Mouse (Mus musculus) forebrain, embryonic 10.5 days (tissue): ENCODE data around the gene Ppp2r2c. TPM values are rescaled to one million over a fixed set of nuclear protein-coding genes. Genes with fewer than 3 reads are reported as not detected.

ENCODE experiments used
- DNase-seq: peaks from one replicate; pipeline ENCODE4 v3.0.0-alpha.2; 2017; ENCODE audit warnings: low spot score; ENCODE audit errors: extremely low spot score
- H3K27ac ChIP-seq: fragments of 300-500 bp; sonication (generic); 2 replicates; pipeline ENCODE4 v1.5.1; 2016; ENCODE audit warnings: mild to moderate bottlenecking
- H3K27me3 ChIP-seq: fragments of 300-500 bp; sonication (generic); 2 replicates; pipeline ENCODE4 v1.6.1; 2016; ENCODE audit warnings: mild to moderate bottlenecking; ENCODE audit not compliant: poor library complexity, severe bottlenecking
- H3K36me3 ChIP-seq: fragments of 300-500 bp; sonication (generic); replicated peaks from 2 replicates; pipeline ENCODE4 v1.6.1; 2016; ENCODE audit warnings: mild to moderate bottlenecking, moderate library complexity
- H3K4me1 ChIP-seq: fragments of 300-500 bp; sonication (generic); 2 replicates; pipeline ENCODE4 v1.6.1; 2016
- H3K4me3 ChIP-seq: fragments of 300-500 bp; sonication (generic); 2 replicates; pipeline ENCODE4 v1.5.1; 2016; ENCODE audit warnings: mild to moderate bottlenecking, moderate library complexity
- H3K9me3 ChIP-seq: fragments of 300-500 bp; sonication (generic); 2 replicates; pipeline ENCODE4 v1.6.1; 2016; ENCODE audit warnings: mild to moderate bottlenecking, moderate library complexity
- WGBS: fragments of 180-500 bp; shearing (Covaris S2); methylation state at CpG from one replicate; pipeline ENCODE4 v1.1.7; 2016; 5-methylcytosine and 5-hydroxymethylcytosine counted together
- polyA plus RNA-seq: library from polyadenylated mRNA; unstranded; fragments of >200 nt; fragmentation: Nextera tagmentation; extraction: Ambion mirVana; gene quantifications from 2 replicates; pipeline ENCODE4 v1.2.1, GENCODE M21; 2016

Gene Ppp2r2c
- polyA plus RNA-seq, 1 experiment from 2014 or later: 0.78 TPM

GRCm38 (mm10) chr5:36988124-36988780 lies 119.9 kb downstream of the Ppp2r2c start:
- Histone ChIP-seq H3K27ac (peak overlapping the region; percentile 88), H3K4me3 (peak overlapping the region; percentile 83), H3K9me3 (no peaks in the 10 kb centered on the region), H3K27me3 (peaks cover 15% of the 10 kb centered on the region), H3K4me1 (peaks cover 28% of the 10 kb centered on the region), H3K36me3 (no peaks in the 10 kb centered on the region)
- 11% methylated on average over 24 of the region's 24 CpGs for WGBS
- DNase-seq: no peak

- peak within 1 kb of the TSS; percentile 83 for H3K4me3 ChIP-seq
- WGBS: under 1% methylated on average over 60 of the region's 60 CpGs
- peak within 1 kb of the TSS; percentile 88 for H3K27ac ChIP-seq
- DNase-seq: peak; percentile 96
- H3K36me3 ChIP-seq: no peaks in the 10 kb centered on the region
- peaks cover 28% of the 10 kb centered on the region for H3K4me1 ChIP-seq
- peaks cover 15% of the 10 kb centered on the region for H3K27me3 ChIP-seq
- H3K9me3 ChIP-seq: no peaks in the 10 kb centered on the region
These were observed 120.7 kb downstream of the Ppp2r2c start, which contains the start of gene Wfs1 for GRCm38 (mm10) chr5:36988781-36989624. TSS of gene Wfs1 (minus strand) at chr5:36989205.

- H3K4me3 ChIP-seq: peak overlapping the region; percentile 83
- H3K4me1 ChIP-seq: peaks cover 28% of the 10 kb centered on the region
- DNase-seq: no peak
- no peak overlapping the region for H3K27ac ChIP-seq
- peaks cover 15% of the 10 kb centered on the region for H3K27me3 ChIP-seq
- WGBS: 7% methylated on average over 3 of the region's 3 CpGs
- no peaks in the 10 kb centered on the region for H3K36me3 ChIP-seq
- no peaks in the 10 kb centered on the region for H3K9me3 ChIP-seq
These were observed 121.3 kb downstream of the Ppp2r2c start for GRCm38 (mm10) chr5:36989625-36989977.

GRCm38 (mm10) chr5:36990196-36990595 lies 121.9 kb downstream of the Ppp2r2c start:
- WGBS: 61% methylated on average over 3 of the region's 3 CpGs
- peaks cover 28% of the 10 kb centered on the region for H3K4me1 ChIP-seq
- no peak overlapping the region for H3K27ac ChIP-seq
- peaks cover 15% of the 10 kb centered on the region for H3K27me3 ChIP-seq
- H3K4me3 ChIP-seq: no peak overlapping the region
- no peaks in the 10 kb centered on the region for H3K9me3 ChIP-seq
- no peaks in the 10 kb centered on the region for H3K36me3 ChIP-seq
- DNase-seq: no peak

- no peak for DNase-seq
- no peaks in the 10 kb centered on the region for H3K36me3 ChIP-seq
- no peak overlapping the region for H3K4me3 ChIP-seq
- peaks cover 28% of the 10 kb centered on the region for H3K4me1 ChIP-seq
- WGBS: 86% methylated on average over 3 of the region's 3 CpGs
- no peaks in the 10 kb centered on the region for H3K9me3 ChIP-seq
- peaks cover 15% of the 10 kb centered on the region for H3K27me3 ChIP-seq
- no peak overlapping the region for H3K27ac ChIP-seq
These were observed 122.5 kb downstream of the Ppp2r2c start for GRCm38 (mm10) chr5:36990631-36991350.

- no peak overlapping the region for H3K27ac ChIP-seq
- no peaks in the 10 kb centered on the region for H3K36me3 ChIP-seq
- peaks cover 6% of the 10 kb centered on the region for H3K4me1 ChIP-seq
- DNase-seq: no peak
- peaks cover 5% of the 10 kb centered on the region for H3K9me3 ChIP-seq
- H3K27me3 ChIP-seq: 0 out of 2 replicates have a peak, but pooled peaks cover under 1% of the 10 kb centered on the region
- H3K4me3 ChIP-seq: no peak overlapping the region
- WGBS: 93% methylated on average over 14 of the region's 14 CpGs
These were observed 128.1 kb downstream of the Ppp2r2c start for GRCm38 (mm10) chr5:36996410-36996809.

- Histone ChIP-seq H3K9me3 (peaks cover 5% of the 10 kb centered on the region), H3K27me3 (no peaks in the 10 kb centered on the region), H3K27ac (no peak overlapping the region), H3K36me3 (no peaks in the 10 kb centered on the region), H3K4me1 (peaks cover 6% of the 10 kb centered on the region), H3K4me3 (no peak overlapping the region)
- WGBS: 54% methylated on average over 5 of the region's 5 CpGs
- DNase-seq: no peak
These were observed 129.7 kb downstream of the Ppp2r2c start for GRCm38 (mm10) chr5:36997996-36998395.

GRCm38 (mm10) chr5:37001002-37001401 lies 132.7 kb downstream of the Ppp2r2c start:
- Histone ChIP-seq H3K4me1 (peaks cover 6% of the 10 kb centered on the region), H3K9me3 (peaks cover 5% of the 10 kb centered on the region), H3K27me3 (no peaks in the 10 kb centered on the region), H3K36me3 (no peaks in the 10 kb centered on the region), H3K27ac (no peak overlapping the region), H3K4me3 (no peak overlapping the region)
- 90% methylated on average over 9 of the region's 9 CpGs for WGBS
- no peak for DNase-seq

GRCm38 (mm10) chr5:37002001-37002400 lies 133.7 kb downstream of the Ppp2r2c start:
- H3K9me3 ChIP-seq: peaks cover 5% of the 10 kb centered on the region
- no peak overlapping the region for H3K27ac ChIP-seq
- H3K4me1 ChIP-seq: peaks cover 6% of the 10 kb centered on the region
- no peaks in the 10 kb centered on the region for H3K27me3 ChIP-seq
- peak; percentile 63 for DNase-seq
- WGBS: 62% methylated on average over 2 of the region's 2 CpGs
- H3K4me3 ChIP-seq: no peak overlapping the region
- H3K36me3 ChIP-seq: no peaks in the 10 kb centered on the region

Other genes with a start within 250 kb of the Ppp2r2c start
- 27.6 and 31.3 TPM in 2 replicates for gene D5Ertd579e, start 172.5 kb upstream of the Ppp2r2c start, polyA plus RNA-seq
- gene Bloc1s4, start 119.9 kb upstream of the Ppp2r2c start, polyA plus RNA-seq: 19.7 and 20.6 TPM in 2 replicates
- 435 and 463 TPM in 2 replicates for gene Mrfap1, start 71.7 kb upstream of the Ppp2r2c start, polyA plus RNA-seq
- 12.3 and 13.0 TPM in 2 replicates for gene Man2b2, start 37.9 kb upstream of the Ppp2r2c start, polyA plus RNA-seq
- 8.1 and 8.4 TPM in 2 replicates for gene Wfs1, start 120.7 kb downstream of the Ppp2r2c start, polyA plus RNA-seq
- gene Gm1043, start 216.9 kb downstream of the Ppp2r2c start, polyA plus RNA-seq: not detected in 2 replicates